Mouse (Mus musculus) MEL (cell line): ENCODE results near the gene Zscan26.

ENCODE experiments used
- GABPA ChIP-seq: IDR thresholded peaks from 2 replicates; pipeline ENCODE4 v1.6.1; 2012; ENCODE audit warnings: low read depth, mild to moderate bottlenecking, inconsistent platforms, low read length, improper control_type of control experiment, moderate library complexity
- SIN3A ChIP-seq: IDR thresholded peaks from 2 replicates; pipeline ENCODE4 v1.6.1; 2012; ENCODE audit warnings: low read length, improper control_type of control experiment, inconsistent platforms

DNA sequence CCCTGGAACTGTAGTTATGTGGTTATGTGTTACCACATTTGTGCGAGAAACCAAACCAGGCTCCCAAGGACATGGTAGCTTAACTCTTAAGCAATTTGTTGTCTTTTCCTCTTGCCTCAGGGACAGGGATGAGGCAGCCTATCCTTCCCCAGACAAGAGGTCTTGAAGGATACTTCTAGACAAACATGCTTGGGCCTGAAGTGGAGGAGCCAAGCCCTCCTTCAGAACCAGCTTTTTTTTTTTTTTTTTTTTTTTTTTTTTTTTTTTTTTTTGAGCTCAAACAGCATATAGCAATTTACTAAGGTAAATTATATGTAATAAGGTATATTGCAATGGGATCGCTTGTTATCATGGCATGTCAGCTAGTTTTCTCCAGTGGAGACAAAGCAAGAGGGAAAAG lies 37.8 kb downstream of the Zscan26 start:
- TF ChIP-seq SIN3A (no peak), GABPA (no peak)
